Mouse (Mus musculus): Measurements from ENCODE around the gene Ppp5c. TPM values are rescaled to one million over a fixed set of nuclear protein-coding genes. Genes with fewer than 3 reads are reported as not detected.

The Ppp5c gene
- total RNA-seq, 2 experiments from 2014 or later = 71.5 to 87.2 TPM

DNA sequence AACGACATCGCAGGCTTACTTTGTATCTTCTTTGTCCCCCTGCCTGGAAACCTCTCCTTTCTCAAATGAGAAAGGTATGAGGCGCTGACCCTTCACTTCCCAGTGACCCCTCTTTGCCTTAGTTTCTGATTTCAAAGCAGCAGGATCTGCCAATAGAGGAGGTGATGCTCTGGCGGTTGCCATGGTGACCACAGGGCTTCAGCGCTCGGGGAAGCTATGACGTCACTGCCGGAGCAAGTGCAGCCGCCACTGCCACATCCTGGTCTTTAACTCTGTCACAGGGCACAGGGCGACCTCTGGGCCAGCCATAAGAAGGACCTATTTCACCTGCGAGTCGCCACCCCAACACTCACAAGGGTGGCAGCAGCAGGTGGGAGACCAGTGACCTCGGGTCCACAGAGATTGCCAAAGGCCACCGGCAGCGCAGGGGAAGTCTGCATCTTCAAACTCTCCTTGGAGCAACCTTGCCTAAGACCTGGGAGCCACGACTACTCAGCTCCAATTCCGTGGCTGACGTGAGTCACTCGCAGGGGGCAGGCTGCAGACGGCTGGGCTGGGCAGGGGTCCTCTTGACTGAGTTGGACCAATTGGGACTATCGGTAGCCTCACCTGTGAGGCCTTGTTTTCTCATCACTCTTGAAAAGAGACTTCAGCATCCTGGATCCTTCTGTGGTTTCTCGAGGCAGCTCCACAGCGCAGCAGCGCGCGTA, 44.7 kb downstream of the Ppp5c start, which contains the start of gene Gm42372:
TSS of gene Gm42372 (plus strand) at position 228 of the 710 bp plus-strand sequence.
- peak; percentile 60 to 70 for DNase-seq

DNA sequence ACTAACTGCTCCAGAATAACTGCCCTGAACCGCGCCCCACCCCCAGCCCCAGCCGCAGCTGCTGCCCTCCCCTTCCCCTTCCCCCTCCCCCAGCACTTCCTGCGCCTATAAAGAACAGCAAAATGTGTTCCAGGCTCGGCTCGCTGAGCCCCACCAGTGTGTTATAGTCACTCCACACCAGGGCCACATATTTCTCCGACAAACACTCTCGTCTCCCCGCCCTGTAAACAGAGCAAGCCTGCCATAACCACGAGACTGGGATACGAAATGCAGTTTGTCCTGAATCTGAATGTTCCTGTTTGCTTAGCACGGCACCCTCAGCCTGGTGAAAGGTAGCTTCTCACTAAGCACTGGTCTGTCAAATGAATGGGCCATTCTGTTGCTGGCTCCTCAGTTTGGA, 47.4 kb downstream of the Ppp5c start:
- peak in 1 of 2 experiments; percentile 70 for DNase-seq

DNA sequence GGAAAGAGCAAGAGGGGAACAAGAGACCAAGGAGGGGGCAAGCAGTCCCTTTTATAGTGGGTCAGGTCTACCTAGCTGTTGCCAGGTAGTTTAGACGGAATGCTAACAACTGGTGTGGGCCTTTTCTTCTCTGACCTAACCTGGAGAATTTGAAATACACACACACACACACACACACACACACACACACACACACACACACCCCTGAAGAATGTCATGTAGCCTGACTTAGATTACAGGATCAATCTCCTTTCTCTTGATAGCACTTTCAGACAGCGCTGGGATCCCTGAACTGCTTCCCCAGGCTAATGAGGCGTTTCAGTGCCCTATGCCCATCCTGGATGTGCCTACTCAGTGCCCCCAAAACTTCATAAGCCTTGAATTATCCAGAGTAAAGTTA, 49.1 kb downstream of the Ppp5c start:
- no peak for DNase-seq

DNA sequence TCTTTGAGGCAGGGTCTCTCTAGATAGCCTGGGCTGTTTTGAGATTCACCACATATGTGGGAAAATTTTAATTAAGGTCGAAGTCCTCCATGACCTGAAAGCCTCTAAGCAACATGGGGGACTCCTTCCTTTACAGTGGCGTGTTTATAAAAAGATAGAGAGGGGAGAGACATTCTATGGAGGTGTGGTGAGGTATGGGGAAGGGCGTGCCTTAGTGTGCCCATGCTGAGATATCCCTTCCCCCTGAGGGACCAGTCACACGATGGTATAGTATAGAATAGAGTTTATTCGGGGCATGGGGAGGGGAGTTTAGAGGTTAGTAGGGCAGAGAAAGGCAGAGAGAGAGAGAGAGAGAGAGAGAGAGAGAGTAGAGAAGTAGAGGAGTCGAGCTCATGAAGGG, 49.6 kb downstream of the Ppp5c start:
- DNase-seq = no peak

DNA sequence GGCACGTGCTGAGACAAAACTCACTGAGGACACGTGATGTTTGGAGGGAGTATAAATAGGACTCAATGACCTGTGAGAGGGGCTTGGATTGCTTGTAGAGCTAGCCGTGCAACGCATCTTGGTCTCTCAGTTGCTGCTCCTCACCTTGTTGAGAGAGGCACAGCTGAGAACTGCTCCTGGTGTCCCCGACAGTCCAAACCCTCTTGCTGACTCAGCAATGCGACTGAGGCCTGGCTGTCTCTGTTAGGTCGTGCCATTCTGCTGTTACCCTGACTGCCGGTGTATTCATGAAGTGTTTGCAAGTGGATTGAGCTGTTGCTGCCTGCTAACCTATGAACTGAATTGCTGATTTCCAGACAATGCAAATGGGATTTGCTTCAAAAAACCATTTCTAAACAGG, 51.4 kb downstream of the Ppp5c start:
- DNase-seq = no peak

DNA sequence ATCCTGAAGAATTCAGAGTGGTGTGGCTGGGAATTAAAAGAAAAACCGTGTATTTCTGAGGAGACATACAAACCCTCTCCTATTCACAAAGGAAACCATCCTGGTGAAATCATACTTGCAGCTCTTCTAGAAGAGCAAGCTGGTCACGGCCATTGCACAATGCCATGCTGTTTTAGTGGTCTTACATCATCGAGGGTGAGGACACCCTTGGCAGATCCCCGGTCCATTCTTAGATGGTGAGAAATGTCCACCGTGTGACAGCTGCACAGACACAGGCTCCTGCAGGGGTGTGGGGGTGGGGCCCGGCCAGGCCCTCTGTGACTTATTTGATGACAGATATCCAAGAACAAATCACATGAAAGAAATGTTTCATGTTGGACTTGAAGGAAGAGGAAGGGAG, 53.7 kb downstream of the Ppp5c start:
- peak; percentile 57 to 73 for DNase-seq

DNA sequence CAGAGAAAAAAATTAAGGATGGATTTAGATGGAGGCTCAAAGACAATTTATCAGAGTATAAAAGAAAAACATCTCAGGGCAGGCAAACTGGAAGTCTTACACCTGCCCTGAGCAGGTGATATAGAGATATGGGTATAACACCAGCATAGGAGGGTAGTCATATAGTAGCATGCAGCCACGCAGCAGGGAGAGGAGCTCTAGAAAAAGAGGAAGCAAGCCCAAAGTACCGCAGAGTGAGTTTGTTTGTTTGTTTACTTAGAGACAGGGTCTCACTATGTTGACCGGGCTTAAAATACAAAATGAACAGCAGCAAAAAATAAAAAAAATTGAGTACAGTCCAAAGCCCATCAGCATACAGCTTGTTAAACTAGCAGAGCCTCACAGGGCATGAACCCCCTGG, 56.6 kb downstream of the Ppp5c start:
- no peak for DNase-seq

DNA sequence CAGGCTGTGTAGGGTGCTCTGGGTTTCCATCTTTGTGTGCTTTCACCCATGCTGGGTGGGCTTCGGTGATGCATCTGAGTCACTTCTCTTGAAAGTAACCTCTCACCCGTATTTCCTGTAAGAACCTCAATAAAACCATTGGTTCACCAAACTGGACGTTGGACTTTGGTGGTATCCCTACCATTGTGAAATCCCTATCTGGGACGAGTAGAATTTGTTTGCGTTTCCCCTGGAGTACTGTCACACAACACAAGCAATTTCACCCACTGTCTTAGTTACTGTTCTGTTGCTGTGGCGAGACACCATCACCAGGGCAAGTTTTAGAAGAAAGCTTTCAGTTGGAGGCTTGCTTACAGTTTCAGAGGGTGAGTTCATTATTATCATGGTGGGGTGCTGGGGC, 59.3 kb downstream of the Ppp5c start:
- no peak for DNase-seq

DNA sequence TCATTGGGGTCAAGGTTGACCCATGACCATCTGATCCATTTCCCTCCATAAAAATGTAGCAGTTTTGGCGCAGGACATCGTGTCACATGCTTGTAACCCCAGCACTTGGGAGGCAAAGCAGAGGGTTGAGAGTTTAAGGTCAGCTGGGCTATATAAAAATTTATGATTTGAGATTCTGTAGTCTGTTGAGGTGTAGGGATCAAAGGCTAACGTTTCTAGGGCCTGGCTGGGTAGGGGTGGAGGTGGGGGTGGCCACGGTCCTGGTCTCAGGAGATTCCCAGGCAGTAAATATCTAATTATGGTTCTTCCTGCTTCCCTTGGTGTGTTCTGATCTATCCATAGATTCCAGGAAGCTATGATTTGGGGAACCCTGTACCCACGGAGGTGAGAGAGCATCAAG, 66.0 kb downstream of the Ppp5c start:
- no peak for DNase-seq

DNA sequence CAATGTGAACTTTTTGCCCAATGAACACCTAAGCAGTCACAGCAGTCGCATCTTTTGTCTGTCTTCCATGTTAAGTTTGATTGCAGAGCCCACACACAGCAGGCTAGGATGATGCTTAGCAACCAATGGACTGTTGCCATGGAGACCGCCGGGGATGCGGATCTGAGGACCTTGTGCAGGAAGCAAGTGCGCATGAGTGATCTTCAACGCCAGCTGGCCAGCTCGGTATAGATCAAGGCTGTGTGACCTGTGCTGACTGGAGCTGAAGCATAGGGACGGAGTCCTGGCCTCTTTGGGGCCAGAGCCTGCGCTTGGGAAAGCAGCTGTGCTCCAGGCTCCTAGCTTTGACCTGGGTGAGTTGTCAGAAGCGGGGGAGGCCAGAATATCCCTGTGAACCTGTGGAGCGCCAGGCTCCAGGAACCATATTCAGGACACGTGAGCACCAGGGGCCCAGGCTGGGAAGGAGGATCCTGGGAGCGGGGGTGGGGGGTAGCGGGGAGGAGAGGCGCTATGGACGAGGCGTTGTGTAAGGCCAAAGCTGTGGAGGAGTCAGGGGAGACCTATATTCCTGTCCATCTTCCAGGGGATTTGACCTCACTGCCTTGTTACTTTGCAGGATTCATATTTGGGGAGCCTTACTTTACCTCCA, 68.1 kb downstream of the Ppp5c start, which contains the start of gene Pnmal1:
TSS of gene Pnmal1 (plus strand) at position 141 of the 649 bp plus-strand sequence.
- DNase-seq = peak; percentile 81 to 84

DNA sequence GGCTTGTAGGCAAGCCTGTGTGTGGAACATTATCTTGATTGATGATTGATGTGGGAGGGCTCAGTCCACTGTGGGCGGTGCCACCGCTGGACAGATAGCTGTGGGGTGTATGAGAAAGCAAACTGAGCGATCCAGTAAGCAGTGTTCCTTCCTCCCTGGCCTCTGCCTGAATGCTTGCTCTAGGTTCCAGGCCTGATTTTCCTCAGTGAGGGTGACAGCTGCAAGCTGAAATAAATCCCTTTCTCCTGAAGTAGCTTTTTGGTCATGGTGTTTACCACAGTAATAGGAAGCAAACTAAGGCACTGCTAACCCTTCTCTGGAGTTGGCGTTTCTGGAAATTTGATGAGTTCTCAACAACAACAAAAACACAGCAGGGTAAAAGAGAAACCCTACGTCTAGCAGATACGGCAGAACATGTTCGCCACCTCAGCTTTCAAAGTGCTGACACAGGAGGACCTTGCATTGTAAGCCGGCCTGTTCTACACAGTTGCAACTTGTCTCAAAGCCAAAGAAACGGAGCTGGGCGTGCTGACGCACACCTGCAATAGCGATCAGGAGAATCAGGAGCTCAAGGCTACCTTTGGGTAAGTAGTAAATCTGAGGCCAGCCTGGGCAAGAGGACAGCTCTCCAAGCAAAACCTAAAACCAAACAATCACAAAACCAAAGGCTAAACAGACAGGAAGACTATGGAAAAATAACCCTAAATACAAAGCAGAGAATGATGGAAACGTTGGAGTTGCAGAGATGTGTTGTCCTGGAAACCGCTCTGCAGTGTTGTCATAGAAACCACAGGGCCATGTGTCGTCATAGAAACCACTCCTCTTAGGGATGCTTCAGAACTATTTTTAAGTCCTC, 71.1 kb downstream of the Ppp5c start:
- DNase-seq = no peak

DNA sequence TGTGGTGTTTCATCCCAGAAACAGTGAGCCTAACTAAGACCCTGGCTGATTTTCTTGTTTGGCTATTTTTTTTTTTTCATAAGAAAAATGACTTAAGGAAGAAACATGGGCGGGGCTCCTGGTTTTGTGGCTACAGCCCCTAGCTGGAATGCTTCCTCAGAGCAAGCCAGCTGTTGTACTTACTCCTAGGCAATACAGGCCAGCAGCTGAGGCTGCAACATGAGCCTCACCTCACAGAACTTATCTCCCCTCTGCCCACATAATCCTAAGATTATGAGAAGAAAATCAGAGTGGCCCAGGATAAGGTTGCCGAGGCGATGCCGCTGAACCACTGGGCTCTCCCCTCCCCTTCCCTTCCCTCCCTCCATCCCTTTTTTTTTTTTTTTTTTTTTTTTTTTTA, 72.0 kb downstream of the Ppp5c start:
- DNase-seq = no peak

Other genes starting within 250 kb of the Ppp5c start
- 100 to 1,000 TPM; 118 to 152 TPM for gene Slc1a5, start 246.6 kb downstream of the Ppp5c start, total RNA-seq (2021)
- 10 to 100 TPM; 66.5 to 67.5 TPM for gene Strn4, start 212.0 kb downstream of the Ppp5c start, total RNA-seq (2021)
- 10 to 100 TPM; 24.8 to 26.8 TPM for gene Fkrp, start 211.2 kb downstream of the Ppp5c start, total RNA-seq (2021)
- 10 to 100 TPM; 16.9 to 17.2 TPM for gene Prkd2, start 185.0 kb downstream of the Ppp5c start, total RNA-seq (2021)
- 1 to 10 TPM; 2.4 to 3.6 TPM for gene Dact3, start 152.6 kb downstream of the Ppp5c start, total RNA-seq (2021)
- gene Gng8, start 136.1 kb downstream of the Ppp5c start, total RNA-seq (2021) = under 1 TPM in 1 of 2 experiments, not detected in 1; 0.89 TPM
- gene Ptgir, start 121.4 kb downstream of the Ppp5c start, total RNA-seq (2021) = 1 to 10 TPM; 1.2 to 2.0 TPM
- gene Calm3, start 103.8 kb downstream of the Ppp5c start, total RNA-seq (2021) = 100 to 1,000 TPM; 232 to 251 TPM
- gene Pnmal2, start 83.2 kb downstream of the Ppp5c start, total RNA-seq (2021) = 10 to 100 TPM; 21.9 to 32.4 TPM
- gene Pnmal1, start 68.2 kb downstream of the Ppp5c start, total RNA-seq (2021) = 1 to 10 TPM; 3.9 to 4.4 TPM
- gene Gm42372, start 44.8 kb downstream of the Ppp5c start, total RNA-seq (2021) = 1 to 10 TPM; 1.1 TPM
- gene Ccdc8, start 35.2 kb downstream of the Ppp5c start, total RNA-seq (2021) = 10 to 100 TPM; 19.2 to 28.1 TPM
- 1 to 10 TPM; 1.6 to 2.7 TPM for gene Hif3a, start 34.5 kb upstream of the Ppp5c start, total RNA-seq (2021)
- under 1 TPM; 0.30 to 0.46 TPM for gene Psg16, start 46.1 kb upstream of the Ppp5c start, total RNA-seq (2021)
- gene Ceacam3, start 122.4 kb upstream of the Ppp5c start, total RNA-seq (2021) = not detected
- not detected for gene Psg29, start 175.6 kb upstream of the Ppp5c start, total RNA-seq (2021)

All from adrenal gland, postnatal 36 days (tissue).